Mouse (Mus musculus): ENCODE results near the gene Mesd. TPM values are rescaled to one million over a fixed set of nuclear protein-coding genes. Genes with fewer than 3 reads are reported as not detected.
A peak's percentile ranks its signal among the peaks of the same experiment; 100 is the strongest.

Mesd gene
- polyA plus RNA-seq, 1 experiment from 2014 or later = 64.7 TPM

DNA sequence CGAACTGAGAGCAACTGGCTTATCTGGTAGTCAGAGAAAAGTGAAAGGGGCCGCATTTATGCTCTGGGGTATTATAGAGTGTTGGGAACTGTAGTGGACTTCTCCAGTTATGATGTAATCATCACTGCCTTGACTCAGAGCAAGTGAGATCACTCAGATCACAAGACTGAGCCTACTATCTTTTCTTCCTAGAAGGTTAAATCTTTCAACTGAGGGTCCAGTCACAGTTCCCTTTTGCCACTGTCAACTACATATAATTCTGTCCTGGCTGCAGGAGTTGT, 27.1 kb upstream of the Mesd start:
- no peaks in the 10 kb centered on the region for H3K4me1 ChIP-seq
- ATAC-seq (replicated peaks) = no peak
- 95% methylated on average over 2 of the region's 2 CpGs for WGBS
- H3K4me2 ChIP-seq = no peak overlapping the region
- no peaks in the 10 kb centered on the region for H3K9me3 ChIP-seq
- H3K9ac ChIP-seq = no peak overlapping the region
- no peak overlapping the region for H3K27ac ChIP-seq
- H3K4me3 ChIP-seq = no peak overlapping the region
- H3K36me3 ChIP-seq (replicated peaks) = no peaks in the 10 kb centered on the region
- no peaks in the 10 kb centered on the region for H3K27me3 ChIP-seq (replicated peaks)

DNA sequence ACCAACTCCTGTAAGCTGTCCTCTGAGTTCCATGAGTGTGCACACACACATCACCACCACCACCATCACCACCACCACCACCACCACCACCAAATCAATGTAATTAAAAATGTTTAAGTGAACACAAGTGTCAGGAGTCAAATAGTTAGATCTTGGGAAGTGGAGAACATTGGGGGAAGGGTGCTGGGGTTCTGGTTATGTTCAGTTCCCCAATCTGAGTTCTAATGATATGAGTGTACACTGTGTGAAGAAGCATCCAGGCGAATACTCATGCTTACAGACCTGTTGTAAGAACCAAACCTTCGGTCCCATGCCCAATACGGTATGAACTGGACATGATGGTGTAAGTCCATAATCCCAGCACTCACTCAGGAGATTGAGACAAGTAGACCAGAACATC, 26.3 kb upstream of the Mesd start:
- no peak overlapping the region for H3K4me2 ChIP-seq
- H3K36me3 ChIP-seq (replicated peaks) = no peaks in the 10 kb centered on the region
- no peak for ATAC-seq (replicated peaks)
- WGBS = 93% methylated on average over 3 of the region's 3 CpGs
- H3K4me1 ChIP-seq = no peaks in the 10 kb centered on the region
- H3K9me3 ChIP-seq = no peaks in the 10 kb centered on the region
- H3K27me3 ChIP-seq (replicated peaks) = no peaks in the 10 kb centered on the region
- H3K4me3 ChIP-seq = no peak overlapping the region
- no peak overlapping the region for H3K9ac ChIP-seq
- H3K27ac ChIP-seq = no peak overlapping the region

DNA sequence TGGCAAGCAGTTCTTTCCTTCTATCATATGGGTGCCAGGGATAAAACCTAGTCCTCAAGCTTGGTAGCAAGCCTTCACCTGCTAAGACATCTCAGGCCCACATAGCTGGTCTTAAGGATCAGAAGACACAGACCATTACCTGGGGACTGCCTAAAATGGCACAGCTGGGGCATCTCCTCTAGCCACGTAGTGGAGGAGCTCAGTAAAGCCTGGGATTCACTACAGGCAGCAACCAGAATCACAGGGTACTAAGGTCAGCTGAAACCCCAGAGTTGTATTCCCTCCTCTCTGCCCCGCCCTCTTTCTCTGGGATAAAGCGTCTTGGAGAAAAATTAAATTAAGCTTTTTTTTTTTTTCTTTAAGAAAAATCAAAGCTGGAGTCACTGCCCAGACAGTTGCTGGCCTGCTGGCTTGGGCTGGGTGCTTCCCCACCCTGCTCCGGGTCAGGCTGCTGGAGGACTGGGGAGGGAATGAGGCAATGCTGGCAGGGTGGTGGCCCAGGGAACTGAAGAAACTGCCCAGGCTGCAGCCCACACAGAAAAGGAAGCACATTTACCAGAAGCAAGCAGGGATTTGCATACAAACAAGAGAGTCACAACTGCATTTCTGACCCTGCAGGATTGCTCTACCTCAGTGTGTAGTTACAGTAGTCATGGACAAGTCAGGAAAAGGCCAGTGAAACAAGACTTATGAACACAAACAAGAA, 24.7 kb upstream of the Mesd start:
- Histone ChIP-seq H3K9ac (no peak overlapping the region), H3K36me3 (replicated peaks) (no peaks in the 10 kb centered on the region), H3K27me3 (replicated peaks) (no peaks in the 10 kb centered on the region), H3K27ac (no peak overlapping the region), H3K4me2 (no peak overlapping the region), H3K4me1 (no peaks in the 10 kb centered on the region), H3K4me3 (no peak overlapping the region), H3K9me3 (no peaks in the 10 kb centered on the region)
- WGBS = 66% methylated on average over 4 of the region's 4 CpGs
- ATAC-seq (replicated peaks) = no peak

DNA sequence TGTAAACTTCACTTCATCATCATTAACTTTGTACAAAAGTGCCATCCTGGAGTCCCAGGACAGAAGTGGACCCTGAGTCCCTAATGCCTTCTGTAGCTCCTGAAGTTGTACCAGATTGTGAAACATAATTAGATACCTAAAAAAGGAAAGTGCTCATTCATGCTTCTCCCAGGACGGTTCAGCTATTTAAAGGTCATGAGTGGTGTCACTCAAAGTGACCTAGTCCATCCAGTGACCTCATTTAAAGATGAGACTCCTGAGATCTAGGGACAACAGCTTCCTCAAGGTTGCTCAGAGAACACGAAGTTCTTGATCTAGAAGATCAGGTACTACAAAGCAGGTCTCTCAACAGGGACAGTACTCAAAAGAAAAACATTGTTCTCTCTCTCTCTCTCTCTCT, 20.7 kb upstream of the Mesd start:
- Histone ChIP-seq H3K4me2 (no peak overlapping the region), H3K27ac (no peak overlapping the region), H3K36me3 (replicated peaks) (no peaks in the 10 kb centered on the region), H3K9me3 (no peaks in the 10 kb centered on the region), H3K27me3 (replicated peaks) (no peaks in the 10 kb centered on the region), H3K9ac (no peak overlapping the region), H3K4me1 (no peaks in the 10 kb centered on the region), H3K4me3 (no peak overlapping the region)
- no peak for ATAC-seq (replicated peaks)
- WGBS = 64% methylated on average over 2 of the region's 2 CpGs

DNA sequence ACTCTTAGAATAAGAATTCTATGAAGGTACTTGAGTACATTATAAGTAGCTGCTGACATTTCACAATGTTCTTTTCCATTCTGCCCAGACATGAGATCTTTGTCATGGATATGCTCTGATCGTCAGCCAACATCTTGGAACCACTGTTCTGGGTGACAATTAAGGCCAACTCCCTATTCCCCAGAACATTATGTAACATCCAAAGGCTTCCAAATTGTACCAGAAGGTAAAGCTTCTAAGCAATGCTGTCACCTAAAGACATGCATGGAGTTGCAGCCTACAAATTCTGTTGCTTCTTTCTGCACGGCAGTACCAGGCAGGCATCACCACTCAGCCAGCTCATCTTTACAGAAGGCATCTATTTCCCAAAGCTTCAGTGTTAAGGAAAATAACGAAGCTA, 16.1 kb upstream of the Mesd start:
- Histone ChIP-seq H3K36me3 (replicated peaks) (no peaks in the 10 kb centered on the region), H3K9ac (no peak overlapping the region), H3K4me2 (no peak overlapping the region), H3K4me3 (no peak overlapping the region), H3K9me3 (no peaks in the 10 kb centered on the region), H3K27me3 (replicated peaks) (no peaks in the 10 kb centered on the region), H3K27ac (no peak overlapping the region), H3K4me1 (no peaks in the 10 kb centered on the region; the same call in 1 of the 2 replicates)
- WGBS = 73% methylated on average over 3 of the region's 3 CpGs
- no peak for ATAC-seq (replicated peaks)

DNA sequence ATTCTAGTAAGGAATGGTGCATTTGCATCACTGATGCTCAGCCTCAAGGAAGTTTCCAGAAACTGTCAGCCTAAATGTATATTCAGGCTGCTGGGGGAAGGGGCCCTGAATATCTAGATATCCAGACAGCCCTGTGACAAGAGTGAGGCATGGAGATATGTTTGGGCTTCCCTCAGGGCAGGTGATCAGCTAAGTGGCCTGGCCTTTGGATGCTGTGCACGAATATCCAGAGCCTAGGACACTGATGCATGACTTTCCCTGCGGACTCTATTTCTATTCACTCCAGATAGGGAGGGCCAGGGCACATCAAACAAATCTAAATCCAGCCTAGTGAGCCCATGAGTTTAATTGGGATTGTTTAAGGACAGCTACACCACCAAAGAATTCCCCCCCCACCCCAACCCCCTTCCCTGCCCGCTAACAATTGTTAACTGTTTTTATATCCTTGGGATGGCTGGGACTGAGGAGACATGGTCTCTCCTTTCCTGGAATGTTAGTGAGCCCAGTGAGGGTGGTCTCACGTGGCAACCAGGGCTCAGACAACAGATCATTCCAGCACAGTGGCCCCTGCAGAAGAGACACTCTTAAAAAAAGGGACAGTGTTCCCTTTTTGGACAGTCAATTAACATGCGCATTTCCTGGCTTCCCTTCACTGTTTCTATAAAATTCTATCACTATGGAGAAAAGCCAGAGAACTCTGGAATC, 14.3 kb upstream of the Mesd start:
- WGBS = 31% methylated on average over 5 of the region's 5 CpGs
- Histone ChIP-seq H3K4me2 (no peak overlapping the region), H3K9me3 (no peaks in the 10 kb centered on the region), H3K27me3 (replicated peaks) (no peaks in the 10 kb centered on the region), H3K27ac (no peak overlapping the region), H3K36me3 (replicated peaks) (no peaks in the 10 kb centered on the region), H3K9ac (no peak overlapping the region), H3K4me1 (no peaks in the 10 kb centered on the region; the same call in 1 of the 2 replicates), H3K4me3 (no peak overlapping the region)
- ATAC-seq (replicated peaks) = no peak; the same call in 1 of the 2 replicates

DNA sequence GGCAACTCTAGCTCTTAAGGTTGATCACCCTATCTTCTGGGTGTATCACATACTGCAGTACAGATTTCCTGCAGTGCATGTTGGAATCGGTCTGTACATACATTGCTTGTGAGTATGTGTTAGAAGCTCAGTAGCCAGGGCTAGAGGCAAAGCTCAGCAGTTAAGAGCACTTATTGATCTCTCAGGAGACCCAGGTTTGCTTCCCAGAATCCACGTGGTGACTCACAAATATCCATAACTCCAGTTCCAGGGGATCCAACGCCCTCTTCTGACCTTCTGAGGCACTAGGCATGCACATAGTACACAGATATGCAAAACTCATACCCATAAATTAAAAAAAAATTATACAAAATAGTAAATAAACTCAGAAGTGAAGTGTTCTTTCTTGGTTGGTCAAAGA, 7.2 kb upstream of the Mesd start:
- Histone ChIP-seq H3K4me3 (no peak overlapping the region), H3K4me1 (peaks cover 41% of the 10 kb centered on the region), H3K9me3 (no peaks in the 10 kb centered on the region), H3K27me3 (replicated peaks) (no peaks in the 10 kb centered on the region), H3K27ac (no peak overlapping the region), H3K9ac (no peak overlapping the region), H3K4me2 (no peak overlapping the region), H3K36me3 (replicated peaks) (no peaks in the 10 kb centered on the region)
- ATAC-seq (replicated peaks) = no peak
- 77% methylated on average over 3 of the region's 3 CpGs for WGBS

DNA sequence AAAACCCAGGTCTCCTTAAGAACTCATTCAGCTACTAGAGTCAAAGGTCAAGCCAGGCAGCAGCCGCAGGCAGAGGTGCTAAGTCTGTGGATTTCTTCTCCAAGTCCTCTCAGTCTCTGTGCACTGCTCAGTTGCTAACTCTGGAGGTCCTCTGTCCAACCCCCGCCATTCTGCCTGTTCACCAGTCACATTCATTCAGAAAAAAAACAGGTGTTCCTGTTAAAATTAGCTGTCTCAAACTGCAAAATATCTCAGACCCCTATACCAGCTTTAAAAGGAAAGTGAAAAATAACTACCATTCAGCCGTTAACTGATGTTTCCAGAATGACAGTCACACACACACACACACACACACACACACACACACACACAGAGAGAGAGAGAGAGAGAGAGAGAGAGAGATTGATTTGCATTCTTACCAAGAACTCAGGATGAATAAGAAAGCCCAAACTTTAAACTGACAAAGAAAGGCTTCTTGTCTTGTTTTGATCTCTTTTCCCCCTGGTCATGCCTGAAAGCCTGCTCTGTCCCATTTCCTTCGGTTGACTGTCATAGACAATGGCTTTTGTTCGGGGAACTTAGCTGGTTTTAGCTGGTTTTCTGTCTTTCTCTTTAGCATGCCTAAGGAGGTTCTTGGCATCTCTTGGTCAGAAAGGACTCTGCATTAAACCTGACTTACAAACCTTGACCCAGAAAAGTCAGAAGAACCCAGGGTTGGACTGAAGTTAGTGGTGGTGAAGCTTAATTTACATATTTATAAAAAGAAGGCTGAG, 5.4 kb upstream of the Mesd start:
- 5% methylated on average over 5 of the region's 5 CpGs for WGBS

DNA sequence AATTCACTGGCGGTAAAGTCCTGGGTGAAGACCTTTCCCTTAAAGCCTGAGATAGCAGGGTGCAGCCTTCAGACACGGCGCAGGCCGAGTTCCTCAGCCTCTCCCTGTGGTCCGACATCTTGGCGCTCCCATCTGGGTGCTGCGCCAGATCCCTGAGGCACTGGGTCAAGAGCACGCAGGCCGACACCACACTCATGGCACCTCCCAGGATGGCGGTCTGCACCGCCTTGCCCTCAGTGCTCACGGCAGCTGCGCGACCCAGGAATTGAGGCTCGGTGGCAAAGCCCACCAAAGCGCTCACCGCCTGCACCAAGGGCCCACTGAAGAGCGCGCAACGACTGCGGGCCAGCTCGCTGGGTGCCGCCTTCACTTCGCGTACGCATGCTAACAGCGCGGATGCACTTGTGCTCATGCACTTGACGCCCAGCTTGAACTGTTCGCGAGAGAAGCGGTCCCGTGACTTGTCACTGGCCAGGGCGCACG, 2.1 kb upstream of the Mesd start:
- ATAC-seq (replicated peaks) = no peak
- H3K27ac ChIP-seq = no peak overlapping the region
- H3K27me3 ChIP-seq (replicated peaks) = no peaks in the 10 kb centered on the region
- 90% methylated on average over 35 of the region's 35 CpGs for WGBS
- no peaks in the 10 kb centered on the region for H3K36me3 ChIP-seq (replicated peaks)
- peak overlapping the region; percentile 67 for H3K4me2 ChIP-seq
- no peaks in the 10 kb centered on the region for H3K9me3 ChIP-seq
- H3K9ac ChIP-seq = peak overlapping the region; percentile 91
- peaks cover 59% of the 10 kb centered on the region for H3K4me1 ChIP-seq
- H3K4me3 ChIP-seq = peak overlapping the region; percentile 82

More for the DNA sequence above, 5.4 kb upstream of the Mesd start:
- Histone ChIP-seq H3K4me1 (peaks cover 49% of the 10 kb centered on the region), H3K27ac (peak overlapping the region; percentile 37; the same call in 1 of the 2 replicates), H3K9me3 (no peaks in the 10 kb centered on the region), H3K27me3 (replicated peaks) (no peaks in the 10 kb centered on the region), H3K4me2 (peak overlapping the region; percentile 67), H3K36me3 (replicated peaks) (no peaks in the 10 kb centered on the region), H3K9ac (no peak overlapping the region), H3K4me3 (no peak overlapping the region)
- ATAC-seq (replicated peaks) = no peak

DNA sequence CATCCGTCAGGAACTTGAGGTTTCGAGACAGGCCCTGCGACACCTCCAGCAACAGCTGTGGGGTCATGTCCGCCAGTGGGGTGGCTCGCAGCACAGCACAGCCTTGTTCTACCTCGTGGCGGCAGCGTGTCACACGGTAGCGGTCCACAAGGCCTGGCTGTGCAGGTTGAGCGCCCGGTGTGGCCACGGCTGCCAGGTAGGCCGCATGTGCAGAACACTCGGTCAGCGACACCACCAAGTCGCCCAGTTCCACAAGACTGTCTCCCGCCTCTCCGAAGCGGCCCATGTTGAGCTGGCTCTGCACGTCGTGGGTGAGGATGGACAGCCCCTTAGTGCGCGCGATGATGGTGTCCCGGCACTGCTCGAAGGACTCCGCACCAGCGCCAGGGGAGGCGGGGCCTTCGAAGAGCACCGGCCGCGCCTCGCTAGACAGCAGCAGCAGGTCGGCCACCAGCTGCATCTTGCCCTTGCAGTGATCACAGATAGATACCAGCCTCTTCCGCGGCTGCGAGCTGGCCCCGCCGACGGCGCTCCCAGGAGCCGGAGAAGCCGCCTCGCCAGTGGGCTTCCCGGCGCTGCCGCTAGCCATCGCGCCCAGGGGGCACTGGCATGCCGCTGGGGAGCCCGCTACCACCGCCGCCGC, 1.5 kb upstream of the Mesd start:
- WGBS = 17% methylated on average over 56 of the region's 56 CpGs

DNA sequence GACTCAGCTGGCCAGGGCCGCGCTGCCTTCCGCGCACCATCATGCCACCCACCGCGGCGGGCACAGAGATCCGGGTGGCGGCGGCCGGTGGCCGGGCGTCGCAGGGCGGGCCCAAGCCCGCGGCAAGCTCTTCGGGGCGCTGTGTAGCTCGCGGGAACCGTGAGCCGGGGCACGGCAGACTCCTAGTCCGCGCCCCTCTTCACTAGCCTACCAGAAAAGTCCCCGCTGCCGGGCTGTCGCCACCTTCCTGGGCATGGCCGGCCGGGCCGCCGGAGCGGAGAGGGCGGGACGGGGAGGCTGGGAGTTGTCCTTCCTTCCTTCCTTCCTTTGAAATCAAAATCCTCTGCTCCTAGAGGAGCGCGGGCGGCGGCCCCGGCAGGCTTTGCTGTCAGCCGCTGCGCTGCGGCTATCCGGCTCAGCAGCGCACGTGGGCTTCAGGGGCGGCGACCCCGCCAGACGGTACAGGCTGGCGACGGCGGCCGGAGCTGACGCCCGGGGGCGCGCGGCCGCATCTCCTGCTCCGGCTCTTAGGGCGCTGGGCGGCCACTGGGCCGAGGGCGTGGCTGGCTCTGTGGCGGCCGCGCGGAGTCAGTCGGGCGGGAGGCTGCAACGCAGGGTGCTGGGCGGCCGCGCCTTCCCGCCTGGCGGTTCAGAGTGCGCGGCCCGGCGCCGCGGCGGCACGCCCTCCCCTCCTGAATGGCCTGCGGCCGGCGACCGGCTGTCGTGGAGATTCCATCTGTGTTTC, 818 bp upstream of the Mesd start:
- WGBS = under 1% methylated on average over 83 of the region's 91 CpGs
- Histone ChIP-seq H3K27ac (peak overlapping the region; percentile 92), H3K27me3 (replicated peaks) (no peaks in the 10 kb centered on the region), H3K9ac (peak overlapping the region; percentile 91), H3K4me1 (peaks cover 53% of the 10 kb centered on the region), H3K36me3 (replicated peaks) (no peaks in the 10 kb centered on the region), H3K9me3 (no peaks in the 10 kb centered on the region), H3K4me2 (peak overlapping the region; percentile 67), H3K4me3 (peak overlapping the region; percentile 82)
- ATAC-seq (replicated peaks) = peak; percentile 73

More for the DNA sequence above, 1.5 kb upstream of the Mesd start:
- Histone ChIP-seq H3K9me3 (no peaks in the 10 kb centered on the region), H3K4me3 (peak overlapping the region; percentile 82), H3K27me3 (replicated peaks) (no peaks in the 10 kb centered on the region), H3K4me2 (peak overlapping the region; percentile 67), H3K9ac (peak overlapping the region; percentile 91), H3K36me3 (replicated peaks) (no peaks in the 10 kb centered on the region), H3K27ac (peak overlapping the region; percentile 92), H3K4me1 (peaks cover 59% of the 10 kb centered on the region)
- ATAC-seq (replicated peaks) = peak; percentile 21

Measured in midbrain, embryonic 15.5 days (tissue).